ENCODE assay signal across 10 mouse cellular contexts in the genomic region with DNA sequence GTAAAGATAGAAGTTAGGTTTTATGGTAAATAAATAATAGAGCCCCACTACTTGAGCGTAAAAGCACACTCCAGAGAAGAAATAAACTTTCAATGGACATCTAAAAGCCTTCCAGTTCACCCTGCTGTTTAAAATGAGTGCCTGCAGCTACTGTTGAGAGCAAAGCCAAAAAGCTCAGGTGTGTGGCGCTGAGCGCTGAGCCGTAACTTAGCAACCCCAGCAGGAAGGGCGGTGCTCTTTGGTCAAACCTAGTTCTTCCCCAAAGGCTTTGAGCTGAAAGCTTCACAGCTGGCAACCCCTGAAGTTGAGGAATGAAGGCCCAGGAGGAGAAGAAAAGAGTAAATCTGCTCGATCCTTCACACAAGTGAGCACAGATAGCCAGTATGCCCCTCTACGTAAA.
A peak's percentile ranks its signal among the peaks of the same experiment; 100 is the strongest.
DNase-seq lines count a peak whose midpoint lies in the region; ATAC-seq and TF ChIP-seq lines count a peak whose summit lies in the region.
"Had no signal": no experiment of that assay in that cellular context is flagged by ENCODE, and none has a peak within 500 bp of the region (broad histone marks: within the 10 kb centered on the region; RNA-seq: fewer than 3 reads in every experiment).

No protein-coding gene starts in this region.

- DNase-seq in forebrain, embryonic 14.5 days (ENCODE audit: low spot score) = peak; percentile 24
- peak; percentile 16 for DNase-seq in CD4-positive helper T cell, adult 2 months (ENCODE audit: low read depth, low spot score)
- DNase-seq in embryonic facial prominence, embryonic 10.5 days (ENCODE audit: low spot score) = peak; percentile 13
- peak; percentile 44 for DNase-seq in midbrain, postnatal 0 days (ENCODE audit: low spot score)
- no peak for DNase-seq in adrenal gland, postnatal 10 days
- DNase-seq in cerebellum, adult 11-12 months = no peak

- 21% methylated on average over 7 of the region's 7 CpGs for WGBS in forebrain, embryonic 14.5 days
- WGBS in forebrain, embryonic 12.5 days = 34% methylated on average over 7 of the region's 7 CpGs
- 49% methylated on average over 7 of the region's 7 CpGs for WGBS in embryonic facial prominence, embryonic 10.5 days
- WGBS in midbrain, postnatal 0 days = 32% methylated on average over 7 of the region's 7 CpGs

- H3K9me3 ChIP-seq in forebrain, embryonic 14.5 days (replicated peaks; ENCODE audit: control insufficient read depth, low read length) = no peaks in the 10 kb centered on the region
- H3K9me3 ChIP-seq in forebrain, embryonic 12.5 days = no peaks in the 10 kb centered on the region
- no peaks in the 10 kb centered on the region for H3K9me3 ChIP-seq in embryonic facial prominence, embryonic 10.5 days
- no peaks in the 10 kb centered on the region for H3K9me3 ChIP-seq in midbrain, postnatal 0 days (ENCODE audit: low read length)
- H3K9me3 ChIP-seq: embryonic facial prominence, embryonic 15.5 days; limb, embryonic 13.5 days had no signal

- H3K4me3 ChIP-seq in forebrain, embryonic 14.5 days (ENCODE audit: low read depth, low read length) = no peak overlapping the region
- no peak overlapping the region for H3K4me3 ChIP-seq in forebrain, embryonic 12.5 days (replicated peaks)
- no peak overlapping the region for H3K4me3 ChIP-seq in embryonic facial prominence, embryonic 10.5 days
- no peak overlapping the region for H3K4me3 ChIP-seq in midbrain, postnatal 0 days (ENCODE audit: low read depth, low read length)
- H3K4me3 ChIP-seq: embryonic facial prominence, embryonic 15.5 days; limb, embryonic 13.5 days had no signal

- TF ChIP-seq CTCF in midbrain, postnatal 0 days (IDR thresholded peaks at IDR 0.05) = peak; percentile 10; the same call in 1 of the 2 replicates

- no peak overlapping the region for H3K4me2 ChIP-seq in forebrain, embryonic 14.5 days (ENCODE audit: low read length)
- no peak overlapping the region for H3K4me2 ChIP-seq in forebrain, embryonic 12.5 days
- no peak overlapping the region for H3K4me2 ChIP-seq in midbrain, postnatal 0 days (ENCODE audit: low read depth, low read length, poor library complexity, severe bottlenecking)
- H3K4me2 ChIP-seq: embryonic facial prominence, embryonic 15.5 days; limb, embryonic 13.5 days had no signal

- H3K9ac ChIP-seq in forebrain, embryonic 14.5 days (ENCODE audit: low read length) = no peak overlapping the region
- H3K9ac ChIP-seq in forebrain, embryonic 12.5 days = no peak overlapping the region
- no peak overlapping the region for H3K9ac ChIP-seq in midbrain, postnatal 0 days (replicated peaks; ENCODE audit: low read length, poor library complexity, severe bottlenecking)
- H3K9ac ChIP-seq: embryonic facial prominence, embryonic 15.5 days; limb, embryonic 13.5 days had no signal

- H3K36me3 ChIP-seq in forebrain, embryonic 14.5 days (ENCODE audit: control insufficient read depth, insufficient read depth, low read length) = no peaks in the 10 kb centered on the region
- H3K36me3 ChIP-seq in forebrain, embryonic 12.5 days (replicated peaks) = no peaks in the 10 kb centered on the region
- H3K36me3 ChIP-seq in embryonic facial prominence, embryonic 10.5 days (replicated peaks) = no peaks in the 10 kb centered on the region
- no peaks in the 10 kb centered on the region for H3K36me3 ChIP-seq in midbrain, postnatal 0 days (ENCODE audit: insufficient read depth, low read length)
- H3K36me3 ChIP-seq: embryonic facial prominence, embryonic 15.5 days; limb, embryonic 13.5 days had no signal

- no peak overlapping the region for H3K27ac ChIP-seq in forebrain, embryonic 14.5 days (ENCODE audit: low read depth, low read length)
- no peak overlapping the region for H3K27ac ChIP-seq in forebrain, embryonic 12.5 days
- H3K27ac ChIP-seq in embryonic facial prominence, embryonic 10.5 days (replicated peaks) = no peak overlapping the region
- H3K27ac ChIP-seq in midbrain, postnatal 0 days (ENCODE audit: low read depth, low read length) = no peak overlapping the region
- H3K27ac ChIP-seq: embryonic facial prominence, embryonic 15.5 days; limb, embryonic 13.5 days had no signal

- H3K4me1 ChIP-seq in forebrain, embryonic 14.5 days (ENCODE audit: control insufficient read depth, insufficient read depth, low read length) = no peaks in the 10 kb centered on the region
- no peaks in the 10 kb centered on the region for H3K4me1 ChIP-seq in forebrain, embryonic 12.5 days
- no peaks in the 10 kb centered on the region for H3K4me1 ChIP-seq in embryonic facial prominence, embryonic 10.5 days
- H3K4me1 ChIP-seq in midbrain, postnatal 0 days (ENCODE audit: insufficient read depth, low read length) = no peaks in the 10 kb centered on the region
- H3K4me1 ChIP-seq: embryonic facial prominence, embryonic 15.5 days; limb, embryonic 13.5 days had no signal

- H3K27me3 ChIP-seq in forebrain, embryonic 14.5 days (replicated peaks; ENCODE audit: control insufficient read depth, insufficient read depth, low read length) = no peaks in the 10 kb centered on the region
- H3K27me3 ChIP-seq in forebrain, embryonic 12.5 days = no peaks in the 10 kb centered on the region
- no peaks in the 10 kb centered on the region for H3K27me3 ChIP-seq in embryonic facial prominence, embryonic 10.5 days (replicated peaks; ENCODE audit: low read depth, poor library complexity, severe bottlenecking)
- H3K27me3 ChIP-seq in midbrain, postnatal 0 days (ENCODE audit: insufficient read depth, low read length) = no peaks in the 10 kb centered on the region
- H3K27me3 ChIP-seq: embryonic facial prominence, embryonic 15.5 days; limb, embryonic 13.5 days had no signal

- no peak for ATAC-seq in forebrain, embryonic 14.5 days
- ATAC-seq in forebrain, embryonic 12.5 days (ENCODE audit: low FRiP score) = no peak
- no peak for ATAC-seq in midbrain, postnatal 0 days (ENCODE audit: low FRiP score)
- no peak for ATAC-seq in granulocyte monocyte progenitor cell, adult 5-6 weeks (replicated peaks; ENCODE audit: poor library complexity, severe bottlenecking)

Comparison
In these comparisons a context has a peak if more than half of its experiments do, and no peak if none do; other contexts are left out.
1. DNase-seq: peak in forebrain, embryonic 14.5 days (single experiment), CD4-positive helper T cell, adult 2 months (single experiment), embryonic facial prominence, embryonic 10.5 days (single experiment) and midbrain, postnatal 0 days (single experiment); none in adrenal gland, postnatal 10 days (single experiment) and cerebellum, adult 11-12 months (single experiment).